Mouse (Mus musculus): ENCODE measurements around the gene Ankrd49. TPM values are rescaled to one million over a fixed set of nuclear protein-coding genes. Genes with fewer than 3 reads are reported as not detected.

The Ankrd49 gene
- polyA plus RNA-seq, 1 experiment from 2014 or later, result 33.4 TPM

GRCm38 (mm10) chr9:14753947-14754346, 30.7 kb downstream of the Ankrd49 start:
- TF ChIP-seq CTCF (IDR thresholded peaks at IDR 0.05; ENCODE audit: low read depth), result no peak
- TF ChIP-seq EP300 (optimal IDR thresholded peaks at IDR 0.05), result no peak
- Histone ChIP-seq H3K4me2 (replicated peaks; ENCODE audit: low read depth) (no peak overlapping the region), H3K9me3 (ENCODE audit: control insufficient read depth, low read length) (no peaks in the 10 kb centered on the region), H3K36me3 (ENCODE audit: control insufficient read depth, insufficient read depth, low read length) (no peaks in the 10 kb centered on the region), H3K4me3 (ENCODE audit: low read depth, low read length) (no peak overlapping the region), H3K27me3 (ENCODE audit: control insufficient read depth, insufficient read depth, low read length) (no peaks in the 10 kb centered on the region), H3K9ac (ENCODE audit: low read length) (no peak overlapping the region), H3K27ac (replicated peaks) (peak overlapping the region; percentile 74), H3K4me1 (replicated peaks; ENCODE audit: control insufficient read depth, insufficient read depth) (peaks cover 2% of the 10 kb centered on the region; the same call in 1 of the 2 replicates)
- DNase-seq (ENCODE audit: low spot score) (no peak), ATAC-seq (ENCODE audit: low FRiP score, low TSS enrichment) (peak; percentile 68)

GRCm38 (mm10) chr9:14752001-14752522, 32.6 kb downstream of the Ankrd49 start, which contains the start of gene Fut4:
Gene Fut4, minus strand, starts transcription at chr9:14752393.
- no peaks in the 10 kb centered on the region for H3K9me3 ChIP-seq (ENCODE audit: control insufficient read depth, low read length)
- under 1% methylated on average over 25 of the region's 28 CpGs for WGBS
- H3K9ac ChIP-seq (ENCODE audit: low read length), result peak within 1 kb of the TSS; percentile 70
- H3K4me3 ChIP-seq (ENCODE audit: low read depth, low read length), result peak within 1 kb of the TSS; percentile 53
- TF ChIP-seq CTCF (IDR thresholded peaks at IDR 0.05; ENCODE audit: low read depth), result peak; percentile 32; the same call in 1 of the 2 replicates
- no peak for TF ChIP-seq EP300 (optimal IDR thresholded peaks at IDR 0.05)
- peak; percentile 81 for ATAC-seq (ENCODE audit: low FRiP score, low TSS enrichment)
- peak within 1 kb of the TSS; percentile 94 for H3K4me2 ChIP-seq (replicated peaks; ENCODE audit: low read depth)
- peak within 1 kb of the TSS; percentile 79 for H3K27ac ChIP-seq (replicated peaks)
- DNase-seq (ENCODE audit: low spot score), result peak; percentile 90
- H3K36me3 ChIP-seq (ENCODE audit: control insufficient read depth, insufficient read depth, low read length), result no peaks in the 10 kb centered on the region
- H3K27me3 ChIP-seq (ENCODE audit: control insufficient read depth, insufficient read depth, low read length), result no peaks in the 10 kb centered on the region
- H3K4me1 ChIP-seq (replicated peaks; ENCODE audit: control insufficient read depth, insufficient read depth), result peaks cover 2% of the 10 kb centered on the region; the same call in 1 of the 2 replicates

- H3K9me3 ChIP-seq (ENCODE audit: control insufficient read depth, low read length), result no peaks in the 10 kb centered on the region
- peak overlapping the region; percentile 79 for H3K27ac ChIP-seq (replicated peaks)
- no peaks in the 10 kb centered on the region for H3K27me3 ChIP-seq (ENCODE audit: control insufficient read depth, insufficient read depth, low read length)
- peak overlapping the region; percentile 53 for H3K4me3 ChIP-seq (ENCODE audit: low read depth, low read length)
- ATAC-seq (ENCODE audit: low FRiP score, low TSS enrichment) (peak; percentile 30), DNase-seq (ENCODE audit: low spot score) (peak; percentile 63)
- no peaks in the 10 kb centered on the region for H3K36me3 ChIP-seq (ENCODE audit: control insufficient read depth, insufficient read depth, low read length)
- TF ChIP-seq CTCF (IDR thresholded peaks at IDR 0.05; ENCODE audit: low read depth) (no peak), EP300 (optimal IDR thresholded peaks at IDR 0.05) (no peak)
- H3K4me1 ChIP-seq (replicated peaks; ENCODE audit: control insufficient read depth, insufficient read depth), result peaks cover 2% of the 10 kb centered on the region; the same call in 1 of the 2 replicates
- under 1% methylated on average over 49 of the region's 50 CpGs for WGBS
- peak overlapping the region; percentile 94 for H3K4me2 ChIP-seq (replicated peaks; ENCODE audit: low read depth)
- peak overlapping the region; percentile 70 for H3K9ac ChIP-seq (ENCODE audit: low read length)
Observed at GRCm38 (mm10) chr9:14751503-14752000, 33.1 kb downstream of the Ankrd49 start.

GRCm38 (mm10) chr9:14750901-14751502, 33.7 kb downstream of the Ankrd49 start:
- WGBS, result 60% methylated on average over 42 of the region's 42 CpGs
- H3K4me2 ChIP-seq (replicated peaks; ENCODE audit: low read depth), result peak overlapping the region; percentile 94
- H3K9ac ChIP-seq (ENCODE audit: low read length), result peak overlapping the region; percentile 70
- H3K27ac ChIP-seq (replicated peaks), result peak overlapping the region; percentile 79
- H3K4me3 ChIP-seq (ENCODE audit: low read depth, low read length), result peak overlapping the region; percentile 53
- no peaks in the 10 kb centered on the region for H3K27me3 ChIP-seq (ENCODE audit: control insufficient read depth, insufficient read depth, low read length)
- TF ChIP-seq CTCF (IDR thresholded peaks at IDR 0.05; ENCODE audit: low read depth) (no peak), EP300 (optimal IDR thresholded peaks at IDR 0.05) (no peak)
- ATAC-seq (ENCODE audit: low FRiP score, low TSS enrichment), result no peak
- no peaks in the 10 kb centered on the region for H3K36me3 ChIP-seq (ENCODE audit: control insufficient read depth, insufficient read depth, low read length)
- peaks cover 2% of the 10 kb centered on the region; the same call in 1 of the 2 replicates for H3K4me1 ChIP-seq (replicated peaks; ENCODE audit: control insufficient read depth, insufficient read depth)
- DNase-seq (ENCODE audit: low spot score), result no peak
- no peaks in the 10 kb centered on the region for H3K9me3 ChIP-seq (ENCODE audit: control insufficient read depth, low read length)

GRCm38 (mm10) chr9:14740151-14740924, 44.3 kb downstream of the Ankrd49 start, which contains the start of gene Piwil4:
Gene Piwil4, minus strand, starts transcription at chr9:14740733.
- Histone ChIP-seq H3K4me3 (ENCODE audit: low read depth, low read length) (no peak within 1 kb of the TSS), H3K9me3 (ENCODE audit: control insufficient read depth, low read length) (no peaks in the 10 kb centered on the region), H3K4me2 (replicated peaks; ENCODE audit: low read depth) (no peak within 1 kb of the TSS), H3K27me3 (ENCODE audit: control insufficient read depth, insufficient read depth, low read length) (no peaks in the 10 kb centered on the region), H3K27ac (replicated peaks) (no peak within 1 kb of the TSS), H3K4me1 (replicated peaks; ENCODE audit: control insufficient read depth, insufficient read depth) (no peaks in the 10 kb centered on the region), H3K9ac (ENCODE audit: low read length) (no peak within 1 kb of the TSS), H3K36me3 (ENCODE audit: control insufficient read depth, insufficient read depth, low read length) (no peaks in the 10 kb centered on the region)
- DNase-seq (ENCODE audit: low spot score) (no peak), ATAC-seq (ENCODE audit: low FRiP score, low TSS enrichment) (no peak)
- TF ChIP-seq EP300 (optimal IDR thresholded peaks at IDR 0.05) (no peak), CTCF (IDR thresholded peaks at IDR 0.05; ENCODE audit: low read depth) (no peak)
- whole genome bisulfite sequencing, result 84% methylated on average over 19 of the region's 19 CpGs
